Comparison of ENCODE assay signal across 17 mouse cellular contexts in the genomic region with DNA sequence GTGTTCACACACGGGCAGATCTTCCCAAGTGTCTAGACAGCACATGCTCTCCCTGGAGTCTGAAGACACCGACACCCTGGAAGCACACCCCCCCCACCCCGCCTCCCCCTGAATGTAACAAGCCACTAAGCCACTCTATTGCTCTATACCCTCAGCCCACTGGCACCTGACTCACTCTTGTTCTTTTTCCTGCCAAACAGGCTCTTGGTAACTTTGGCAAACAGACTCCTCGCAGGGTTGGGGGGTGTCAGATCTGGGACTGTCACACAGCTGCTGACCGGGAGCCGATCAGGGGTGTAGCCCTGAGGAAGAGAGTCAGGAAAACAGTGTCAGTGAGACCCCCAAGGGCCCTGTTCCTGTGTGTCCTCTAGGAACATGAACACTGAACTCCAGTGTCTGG. TPM values are rescaled to one million over a fixed set of nuclear protein-coding genes. Genes with fewer than 3 reads are reported as not detected.
DNase-seq lines count a peak whose midpoint lies in the region; ATAC-seq and TF ChIP-seq lines count a peak whose summit lies in the region.
"Had no signal": no experiment of that assay in that cellular context is flagged by ENCODE, and none has a peak within 500 bp of the region (broad histone marks: within the 10 kb centered on the region; RNA-seq: fewer than 3 reads in every experiment).

No protein-coding gene starts in this region.

- peaks cover 48% of the 10 kb centered on the region for H3K36me3 ChIP-seq in liver, adult 2 months (ENCODE audit: control insufficient read depth, insufficient read depth, low read length)
- peaks cover 7% of the 10 kb centered on the region; the same call in 1 of the 2 replicates for H3K36me3 ChIP-seq in liver, embryonic 11.5 days (ENCODE audit: control insufficient read depth, insufficient read depth, low read length)
- H3K36me3 ChIP-seq in hindbrain, embryonic 11.5 days (ENCODE audit: control insufficient read depth, insufficient read depth, low read length) = peaks cover 13% of the 10 kb centered on the region
- peaks cover 36% of the 10 kb centered on the region for H3K36me3 ChIP-seq in neural tube, embryonic 12.5 days

- peaks cover 6% of the 10 kb centered on the region; the same call in 1 of the 2 replicates for H3K79me2 ChIP-seq in liver, adult 2 months (ENCODE audit: control insufficient read depth, insufficient read depth, low read length)

- WGBS in liver, adult 2 months = 67% methylated on average over 6 of the region's 6 CpGs
- 78% methylated on average over 6 of the region's 6 CpGs for WGBS in liver, embryonic 11.5 days
- WGBS in hindbrain, embryonic 11.5 days = 68% methylated on average over 6 of the region's 6 CpGs
- 49% methylated on average over 6 of the region's 6 CpGs for WGBS in neural tube, embryonic 12.5 days

- peak overlapping the region; percentile 85 for H3K9ac ChIP-seq in liver, adult 2 months (ENCODE audit: low read depth, low read length)
- no peak overlapping the region for H3K9ac ChIP-seq in liver, embryonic 11.5 days (ENCODE audit: low read depth, low read length)
- peak overlapping the region; percentile 23; the same call in 1 of the 2 replicates for H3K9ac ChIP-seq in hindbrain, embryonic 11.5 days (ENCODE audit: low read depth, low read length)
- H3K9ac ChIP-seq in neural tube, embryonic 12.5 days = peak overlapping the region; percentile 89; the same call in 1 of the 2 replicates
- H3K9ac ChIP-seq: heart, embryonic 13.5 days; liver, embryonic 13.5 days had no signal

- ATAC-seq in liver, embryonic 11.5 days (replicated peaks; ENCODE audit: low FRiP score) = no peak
- no peak for ATAC-seq in hindbrain, embryonic 11.5 days (ENCODE audit: low FRiP score)
- no peak for ATAC-seq in neural tube, embryonic 12.5 days (ENCODE audit: low FRiP score, low read depth)
- no peak for ATAC-seq in frontal cortex, adult (ENCODE audit: low TSS enrichment)

- no peak for DNase-seq in liver, adult 2 months (ENCODE audit: extremely low read depth, low read depth, low spot score)
- no peak for DNase-seq in liver, embryonic 11.5 days (ENCODE audit: low spot score)
- peak; percentile 36 for DNase-seq in Muller cell, postnatal 12 days (ENCODE audit: inconsistent ontology term)
- no peak for DNase-seq in hindbrain, embryonic 11.5 days (ENCODE audit: low spot score)
- DNase-seq in embryo, embryonic 10.5 days (ENCODE audit: low spot score) = no peak
- DNase-seq: adrenal gland, postnatal 10 days; heart, postnatal 4 days; kidney, postnatal 14 days; liver, embryonic 13.5 days; right cerebral cortex, adult 18-20 months; thymus, postnatal 4 days had no signal

- H3K4me1 ChIP-seq in liver, adult 2 months (ENCODE audit: control insufficient read depth, insufficient read depth, low read length) = peaks cover 24% of the 10 kb centered on the region
- peaks cover 22% of the 10 kb centered on the region for H3K4me1 ChIP-seq in liver, embryonic 11.5 days (replicated peaks; ENCODE audit: control insufficient read depth, insufficient read depth, low read length)
- peaks cover 20% of the 10 kb centered on the region for H3K4me1 ChIP-seq in hindbrain, embryonic 11.5 days (replicated peaks; ENCODE audit: control insufficient read depth, insufficient read depth, low read length)
- H3K4me1 ChIP-seq in neural tube, embryonic 12.5 days = peaks cover 31% of the 10 kb centered on the region

- TF ChIP-seq CTCF in liver, adult 2 months (IDR thresholded peaks at IDR 0.05; ENCODE audit: low read depth, low read length) = no peak

- H3K4me2 ChIP-seq in liver, embryonic 11.5 days = no peak overlapping the region
- peak overlapping the region; percentile 92 for H3K4me2 ChIP-seq in hindbrain, embryonic 11.5 days (replicated peaks; ENCODE audit: low read depth, low read length)
- H3K4me2 ChIP-seq in neural tube, embryonic 12.5 days (replicated peaks) = peak overlapping the region; percentile 80
- H3K4me2 ChIP-seq: heart, embryonic 13.5 days had no signal

- H3K9me3 ChIP-seq in liver, embryonic 11.5 days (ENCODE audit: control insufficient read depth, low read length) = no peaks in the 10 kb centered on the region
- no peaks in the 10 kb centered on the region for H3K9me3 ChIP-seq in hindbrain, embryonic 11.5 days (ENCODE audit: control insufficient read depth, low read length)
- H3K9me3 ChIP-seq in neural tube, embryonic 12.5 days = no peaks in the 10 kb centered on the region
- H3K9me3 ChIP-seq: heart, embryonic 13.5 days; liver, embryonic 13.5 days had no signal

- peak overlapping the region; percentile 58; the same call in 1 of the 2 replicates for H3K27ac ChIP-seq in liver, adult 2 months (replicated peaks; ENCODE audit: insufficient read depth, low read depth, low read length)
- no peak overlapping the region for H3K27ac ChIP-seq in liver, embryonic 11.5 days (ENCODE audit: low read depth, low read length)
- H3K27ac ChIP-seq in hindbrain, embryonic 11.5 days (ENCODE audit: low read depth, low read length) = peak overlapping the region; percentile 85
- H3K27ac ChIP-seq in neural tube, embryonic 12.5 days = peak overlapping the region; percentile 46; the same call in 1 of the 2 replicates
- H3K27ac ChIP-seq: heart, embryonic 13.5 days; liver, embryonic 13.5 days had no signal

- no peaks in the 10 kb centered on the region for H3K27me3 ChIP-seq in liver, adult 2 months (ENCODE audit: control insufficient read depth, insufficient read depth, low read length)
- peaks cover 21% of the 10 kb centered on the region for H3K27me3 ChIP-seq in liver, embryonic 11.5 days (replicated peaks; ENCODE audit: control insufficient read depth, insufficient read depth, low read length)
- H3K27me3 ChIP-seq in hindbrain, embryonic 11.5 days (ENCODE audit: control insufficient read depth, insufficient read depth, low read length) = no peaks in the 10 kb centered on the region; the same call in 1 of the 2 replicates
- H3K27me3 ChIP-seq in neural tube, embryonic 12.5 days (replicated peaks) = peaks cover 8% of the 10 kb centered on the region; the same call in 1 of the 2 replicates

- TF ChIP-seq POLR2A in liver, adult 2 months (IDR thresholded peaks at IDR 0.05; ENCODE audit: extremely low read depth, insufficient read depth, low read length) = no peak

- H3K4me3 ChIP-seq in liver, adult 2 months (ENCODE audit: insufficient read depth, low read depth, low read length) = peak overlapping the region; percentile 82
- H3K4me3 ChIP-seq in liver, embryonic 11.5 days (ENCODE audit: low read depth, low read length) = no peak overlapping the region
- H3K4me3 ChIP-seq in hindbrain, embryonic 11.5 days (ENCODE audit: low read depth, low read length) = peak overlapping the region; percentile 67; the same call in 1 of the 2 replicates
- peak overlapping the region; percentile 89; the same call in 1 of the 2 replicates for H3K4me3 ChIP-seq in neural tube, embryonic 12.5 days
- H3K4me3 ChIP-seq: erythroblast, embryonic 14.5 days; heart, embryonic 13.5 days; liver, embryonic 13.5 days had no signal

RNA-seq across cellular contexts. Expression of a gene that starts 2.6 kb away (rescaled TPM):
- total RNA-seq in liver, adult 2 months (2014; rRNA removed) = 10.7 and 19.5 TPM in 2 replicates
- 21.2 and 31.7 TPM in 2 replicates for polyA plus RNA-seq in liver, adult 2 months (2012; rRNA removed)
- 2.4 and 2.5 TPM in 2 replicates for polyA plus RNA-seq in liver, embryonic 11.5 days (2014; fragmentation: Nextera tagmentation; extraction: Ambion mirVana)
- polyA plus RNA-seq in hindbrain, embryonic 11.5 days (2014; fragmentation: Nextera tagmentation; extraction: Ambion mirVana) = 31.3 and 37.1 TPM in 2 replicates
- polyA plus RNA-seq in neural tube, embryonic 12.5 days (2016; fragmentation: Nextera tagmentation; extraction: Ambion mirVana) = 39.3 and 41.4 TPM in 2 replicates

RNA-seq across cellular contexts. Expression of a gene that starts 4.6 kb away (rescaled TPM):
- not detected in 2 replicates for total RNA-seq in liver, adult 2 months (2014; rRNA removed)
- 0.17 TPM in 1 of 2 replicates, not detected in the other for polyA plus RNA-seq in liver, adult 2 months (2012; rRNA removed)
- not detected in 2 replicates for polyA plus RNA-seq in liver, embryonic 11.5 days (2014; fragmentation: Nextera tagmentation; extraction: Ambion mirVana)
- 0.60 TPM in 1 of 2 replicates, not detected in the other for polyA plus RNA-seq in hindbrain, embryonic 11.5 days (2014; fragmentation: Nextera tagmentation; extraction: Ambion mirVana)
- not detected in 2 replicates for polyA plus RNA-seq in neural tube, embryonic 12.5 days (2016; fragmentation: Nextera tagmentation; extraction: Ambion mirVana)
- total RNA-seq: adrenal gland, postnatal 10 days; heart, postnatal 4 days; left cerebral cortex, postnatal 36 days had no signal
- polyA plus RNA-seq: erythroblast, embryonic 14.5 days; heart, embryonic 13.5 days; liver, embryonic 13.5 days had no signal

RNA-seq across cellular contexts. Expression of a gene that starts 5.7 kb away (rescaled TPM):
- total RNA-seq in liver, adult 2 months (2014; rRNA removed) = 0.67 and 0.74 TPM in 2 replicates
- polyA plus RNA-seq in liver, adult 2 months (2012; rRNA removed) = 0.86 and 1.8 TPM in 2 replicates
- 8.3 and 8.5 TPM in 2 replicates for polyA plus RNA-seq in liver, embryonic 11.5 days (2014; fragmentation: Nextera tagmentation; extraction: Ambion mirVana)
- polyA plus RNA-seq in hindbrain, embryonic 11.5 days (2014; fragmentation: Nextera tagmentation; extraction: Ambion mirVana) = 3.6 and 3.8 TPM in 2 replicates
- polyA plus RNA-seq in neural tube, embryonic 12.5 days (2016; fragmentation: Nextera tagmentation; extraction: Ambion mirVana) = 3.6 and 4.6 TPM in 2 replicates

RNA-seq across cellular contexts. Expression of a gene that starts 24.8 kb away (rescaled TPM):
- 449 and 482 TPM in 2 replicates for total RNA-seq in liver, adult 2 months (2014; rRNA removed)
- 311 and 370 TPM in 2 replicates for polyA plus RNA-seq in liver, adult 2 months (2012; rRNA removed)
- 1,349 and 1,481 TPM in 2 replicates for polyA plus RNA-seq in liver, embryonic 11.5 days (2014; fragmentation: Nextera tagmentation; extraction: Ambion mirVana)
- polyA plus RNA-seq in hindbrain, embryonic 11.5 days (2014; fragmentation: Nextera tagmentation; extraction: Ambion mirVana) = 779 and 892 TPM in 2 replicates
- polyA plus RNA-seq in neural tube, embryonic 12.5 days (2016; fragmentation: Nextera tagmentation; extraction: Ambion mirVana) = 554 and 578 TPM in 2 replicates

RNA-seq across cellular contexts. Expression of a gene that starts 35.3 kb away (rescaled TPM):
- total RNA-seq in liver, adult 2 months (2014; rRNA removed) = 0.18 and 0.34 TPM in 2 replicates
- polyA plus RNA-seq in liver, adult 2 months (2012; rRNA removed) = 1.0 and 1.4 TPM in 2 replicates
- polyA plus RNA-seq in liver, embryonic 11.5 days (2014; fragmentation: Nextera tagmentation; extraction: Ambion mirVana) = 1.4 and 1.8 TPM in 2 replicates
- polyA plus RNA-seq in hindbrain, embryonic 11.5 days (2014; fragmentation: Nextera tagmentation; extraction: Ambion mirVana) = 1.4 and 1.9 TPM in 2 replicates
- 5.2 and 6.0 TPM in 2 replicates for polyA plus RNA-seq in neural tube, embryonic 12.5 days (2016; fragmentation: Nextera tagmentation; extraction: Ambion mirVana)
- total RNA-seq: MEL had no signal
